Mouse (Mus musculus): ENCODE measurements around the gene Ntan1. TPM values are rescaled to one million over a fixed set of nuclear protein-coding genes. Genes with fewer than 3 reads are reported as not detected.
"Not testable (repeated sequence)": the region's sequence is repeated elsewhere in the genome, so short reads cannot be mapped to it uniquely, and the experiment has no call there.

Ntan1 gene
- polyA plus RNA-seq, 1 experiment, result 60.5 TPM

GRCm38 (mm10) chr16:13785932-13786331 is 32.7 kb upstream of the Ntan1 start:
- DNase-seq, result no peak
- WGBS, result 82% methylated on average over 3 of the region's 3 CpGs
- H3K36me3 ChIP-seq (ENCODE audit: control insufficient read depth, insufficient read depth, low read length), result peaks cover 5% of the 10 kb centered on the region; the same call in 1 of the 2 replicates

GRCm38 (mm10) chr16:13793441-13793840 is 25.2 kb upstream of the Ntan1 start:
- WGBS, result 85% methylated on average over 2 of the region's 2 CpGs
- H3K36me3 ChIP-seq (ENCODE audit: control insufficient read depth, insufficient read depth, low read length); H3K27ac ChIP-seq (ENCODE audit: insufficient read depth, low read depth, low read length); DNase-seq; H3K4me1 ChIP-seq (ENCODE audit: control insufficient read depth, insufficient read depth, low read length); H3K27me3 ChIP-seq (replicated peaks; ENCODE audit: control insufficient read depth, insufficient read depth, low read length); H3K4me3 ChIP-seq (ENCODE audit: insufficient read depth, low read depth, low read length): not testable (repeated sequence)

More at GRCm38 (mm10) chr16:13785932-13786331, 32.7 kb upstream of the Ntan1 start:
- Histone ChIP-seq H3K27ac (ENCODE audit: insufficient read depth, low read depth, low read length) (no peak overlapping the region), H3K27me3 (replicated peaks; ENCODE audit: control insufficient read depth, insufficient read depth, low read length) (no peaks in the 10 kb centered on the region), H3K4me1 (ENCODE audit: control insufficient read depth, insufficient read depth, low read length) (peaks cover 4% of the 10 kb centered on the region; the same call in 1 of the 2 replicates), H3K4me3 (ENCODE audit: insufficient read depth, low read depth, low read length) (no peak overlapping the region)
- no peak for TF ChIP-seq CTCF (conservative IDR thresholded peaks at IDR 0.05; ENCODE audit: insufficient read depth, insufficient read length, low read depth, low read length)
- no peak for TF ChIP-seq POLR2A (IDR thresholded peaks at IDR 0.05; ENCODE audit: low read depth, low read length)

- no peak overlapping the region for H3K4me3 ChIP-seq (ENCODE audit: insufficient read depth, low read depth, low read length)
- no peaks in the 10 kb centered on the region for H3K4me1 ChIP-seq (ENCODE audit: control insufficient read depth, insufficient read depth, low read length)
- DNase-seq, result no peak
- no peaks in the 10 kb centered on the region for H3K27me3 ChIP-seq (replicated peaks; ENCODE audit: control insufficient read depth, insufficient read depth, low read length)
- H3K27ac ChIP-seq (ENCODE audit: insufficient read depth, low read depth, low read length), result no peak overlapping the region
- H3K36me3 ChIP-seq (ENCODE audit: control insufficient read depth, insufficient read depth, low read length), result peaks cover 10% of the 10 kb centered on the region
- TF ChIP-seq CTCF (conservative IDR thresholded peaks at IDR 0.05; ENCODE audit: insufficient read depth, insufficient read length, low read depth, low read length), result no peak
- 86% methylated on average over 5 of the region's 5 CpGs for WGBS
Measured at GRCm38 (mm10) chr16:13796746-13797175, 21.9 kb upstream of the Ntan1 start.

- Histone ChIP-seq H3K4me3 (ENCODE audit: insufficient read depth, low read depth, low read length) (no peak overlapping the region), H3K36me3 (ENCODE audit: control insufficient read depth, insufficient read depth, low read length) (peaks cover 9% of the 10 kb centered on the region), H3K4me1 (ENCODE audit: control insufficient read depth, insufficient read depth, low read length) (no peaks in the 10 kb centered on the region), H3K27ac (ENCODE audit: insufficient read depth, low read depth, low read length) (no peak overlapping the region), H3K27me3 (replicated peaks; ENCODE audit: control insufficient read depth, insufficient read depth, low read length) (no peaks in the 10 kb centered on the region)
- no peak for DNase-seq
- WGBS, result 90% methylated on average over 4 of the region's 4 CpGs
- no peak for TF ChIP-seq POLR2A (IDR thresholded peaks at IDR 0.05; ENCODE audit: low read depth, low read length)
- no peak for TF ChIP-seq CTCF (conservative IDR thresholded peaks at IDR 0.05; ENCODE audit: insufficient read depth, insufficient read length, low read depth, low read length)
Measured at GRCm38 (mm10) chr16:13801231-13801630, 17.4 kb upstream of the Ntan1 start.

- DNase-seq, result no peak
- no peak overlapping the region for H3K4me3 ChIP-seq (ENCODE audit: insufficient read depth, low read depth, low read length)
Measured at GRCm38 (mm10) chr16:13804666-13805065, 14.0 kb upstream of the Ntan1 start.

GRCm38 (mm10) chr16:13807616-13808015 is 11.0 kb upstream of the Ntan1 start:
- H3K27ac ChIP-seq (ENCODE audit: insufficient read depth, low read depth, low read length), result no peak overlapping the region
- H3K36me3 ChIP-seq (ENCODE audit: control insufficient read depth, insufficient read depth, low read length), result peaks cover 6% of the 10 kb centered on the region
- TF ChIP-seq CTCF (conservative IDR thresholded peaks at IDR 0.05; ENCODE audit: insufficient read depth, insufficient read length, low read depth, low read length) (no peak), POLR2A (IDR thresholded peaks at IDR 0.05; ENCODE audit: low read depth, low read length) (no peak)
- H3K4me3 ChIP-seq (ENCODE audit: insufficient read depth, low read depth, low read length), result no peak overlapping the region
- 89% methylated on average over 4 of the region's 4 CpGs for WGBS
- DNase-seq, result no peak
- no peaks in the 10 kb centered on the region for H3K4me1 ChIP-seq (ENCODE audit: control insufficient read depth, insufficient read depth, low read length)
- no peaks in the 10 kb centered on the region for H3K27me3 ChIP-seq (replicated peaks; ENCODE audit: control insufficient read depth, insufficient read depth, low read length)

More at GRCm38 (mm10) chr16:13804666-13805065, 14.0 kb upstream of the Ntan1 start:
- H3K27ac ChIP-seq (ENCODE audit: insufficient read depth, low read depth, low read length), result no peak overlapping the region
- no peaks in the 10 kb centered on the region for H3K27me3 ChIP-seq (replicated peaks; ENCODE audit: control insufficient read depth, insufficient read depth, low read length)
- peaks cover 8% of the 10 kb centered on the region for H3K36me3 ChIP-seq (ENCODE audit: control insufficient read depth, insufficient read depth, low read length)
- TF ChIP-seq CTCF (conservative IDR thresholded peaks at IDR 0.05; ENCODE audit: insufficient read depth, insufficient read length, low read depth, low read length) (no peak), POLR2A (IDR thresholded peaks at IDR 0.05; ENCODE audit: low read depth, low read length) (no peak)
- H3K4me1 ChIP-seq (ENCODE audit: control insufficient read depth, insufficient read depth, low read length), result no peaks in the 10 kb centered on the region
- 79% methylated on average over 5 of the region's 5 CpGs for WGBS

GRCm38 (mm10) chr16:13808410-13808809 is 10.2 kb upstream of the Ntan1 start:
- peaks cover 6% of the 10 kb centered on the region for H3K36me3 ChIP-seq (ENCODE audit: control insufficient read depth, insufficient read depth, low read length)
- WGBS, result 85% methylated on average over 7 of the region's 7 CpGs
- TF ChIP-seq POLR2A (IDR thresholded peaks at IDR 0.05; ENCODE audit: low read depth, low read length) (no peak), CTCF (conservative IDR thresholded peaks at IDR 0.05; ENCODE audit: insufficient read depth, insufficient read length, low read depth, low read length) (no peak)
- H3K4me1 ChIP-seq (ENCODE audit: control insufficient read depth, insufficient read depth, low read length), result no peaks in the 10 kb centered on the region
- no peaks in the 10 kb centered on the region for H3K27me3 ChIP-seq (replicated peaks; ENCODE audit: control insufficient read depth, insufficient read depth, low read length)
- DNase-seq, result no peak
- H3K4me3 ChIP-seq (ENCODE audit: insufficient read depth, low read depth, low read length), result no peak overlapping the region
- H3K27ac ChIP-seq (ENCODE audit: insufficient read depth, low read depth, low read length), result no peak overlapping the region

GRCm38 (mm10) chr16:13812152-13812551 is 6.5 kb upstream of the Ntan1 start:
- no peaks in the 10 kb centered on the region for H3K4me1 ChIP-seq (ENCODE audit: control insufficient read depth, insufficient read depth, low read length)
- no peak for DNase-seq
- no peak overlapping the region for H3K4me3 ChIP-seq (ENCODE audit: insufficient read depth, low read depth, low read length)
- H3K27me3 ChIP-seq (replicated peaks; ENCODE audit: control insufficient read depth, insufficient read depth, low read length), result no peaks in the 10 kb centered on the region
- 93% methylated on average over 6 of the region's 6 CpGs for WGBS
- TF ChIP-seq POLR2A (IDR thresholded peaks at IDR 0.05; ENCODE audit: low read depth, low read length) (no peak), CTCF (conservative IDR thresholded peaks at IDR 0.05; ENCODE audit: insufficient read depth, insufficient read length, low read depth, low read length) (no peak)
- H3K27ac ChIP-seq (ENCODE audit: insufficient read depth, low read depth, low read length), result no peak overlapping the region
- H3K36me3 ChIP-seq (ENCODE audit: control insufficient read depth, insufficient read depth, low read length), result peaks cover 2% of the 10 kb centered on the region

Data from kidney, adult 2 months (tissue).